Comparison of ENCODE assay signal across 8 mouse cellular contexts in genomic region chr3:61362821-61363160, GRCm38 (mm10). TPM values are rescaled to one million over a fixed set of nuclear protein-coding genes. Genes with fewer than 3 reads are reported as not detected.
DNase-seq lines count a peak whose midpoint lies in the region; ATAC-seq and TF ChIP-seq lines count a peak whose summit lies in the region.

No protein-coding gene starts in this region.

- ATAC-seq in liver, embryonic 13.5 days (ENCODE audit: low read depth), result no peak
- ATAC-seq in neural tube, embryonic 15.5 days (ENCODE audit: low FRiP score), result no peak

- H3K9me3 ChIP-seq in liver, embryonic 13.5 days (replicated peaks), result no peaks in the 10 kb centered on the region
- H3K9me3 ChIP-seq in neural tube, embryonic 15.5 days (replicated peaks), result no peaks in the 10 kb centered on the region

- H3K4me1 ChIP-seq in spleen, adult 2 months (ENCODE audit: control insufficient read depth, insufficient read depth, insufficient read length), result no peaks in the 10 kb centered on the region
- H3K4me1 ChIP-seq in liver, embryonic 13.5 days (replicated peaks), result peaks cover 44% of the 10 kb centered on the region
- H3K4me1 ChIP-seq in neural tube, embryonic 15.5 days, result peaks cover 27% of the 10 kb centered on the region

- peak overlapping the region; percentile 73 for H3K9ac ChIP-seq in liver, embryonic 13.5 days
- H3K9ac ChIP-seq in neural tube, embryonic 15.5 days (replicated peaks), result peak overlapping the region; percentile 60

- no peak for TF ChIP-seq POLR2A in spleen, adult 2 months (IDR thresholded peaks at IDR 0.05; ENCODE audit: low read depth, low read length)

- H3K4me3 ChIP-seq in spleen, adult 2 months (ENCODE audit: extremely low read depth, insufficient read depth, insufficient read length), result peak overlapping the region; percentile 74; the same call in 1 of the 2 replicates
- peak overlapping the region; percentile 81 for H3K4me3 ChIP-seq in liver, embryonic 13.5 days (replicated peaks)
- peak overlapping the region; percentile 92 for H3K4me3 ChIP-seq in neural tube, embryonic 15.5 days (replicated peaks)

- DNase-seq in adrenal gland, postnatal 25 days, result peak; percentile 12
- no peak for DNase-seq in adrenal gland, adult 8-10 months
- DNase-seq in spleen, adult 2 months (ENCODE audit: low read depth in 1 of 2, low spot score in 2 of 2), result no peak
- DNase-seq in spleen, postnatal 36 days (ENCODE audit: low spot score in 2 of 2), result no peak
- DNase-seq in liver, embryonic 13.5 days, result no peak
- no peak for DNase-seq in c-Kit-positive CD71-positive TER-119-positive erythroid progenitor cells, embryonic 14.5 days (ENCODE audit: low spot score)
- DNase-seq in cerebellum, postnatal 4 days (ENCODE audit: low spot score in 2 of 2), result no peak

- H3K27ac ChIP-seq in spleen, adult 2 months (ENCODE audit: insufficient read depth, low read length), result peak overlapping the region; percentile 34; the same call in 1 of the 2 replicates
- peak overlapping the region; percentile 41; the same call in 1 of the 2 replicates for H3K27ac ChIP-seq in liver, embryonic 13.5 days
- H3K27ac ChIP-seq in neural tube, embryonic 15.5 days (replicated peaks), result peak overlapping the region; percentile 89

- WGBS in spleen, adult 2 months, result 5% methylated on average over 9 of the region's 9 CpGs
- 6% methylated on average over 9 of the region's 9 CpGs for WGBS in liver, embryonic 13.5 days (ENCODE audit: insufficient replicate concordance)
- 3% methylated on average over 9 of the region's 9 CpGs for WGBS in neural tube, embryonic 15.5 days

- H3K36me3 ChIP-seq in spleen, adult 2 months (ENCODE audit: control insufficient read depth, insufficient read depth, low read length), result no peaks in the 10 kb centered on the region
- no peaks in the 10 kb centered on the region for H3K36me3 ChIP-seq in liver, embryonic 13.5 days
- H3K36me3 ChIP-seq in neural tube, embryonic 15.5 days, result no peaks in the 10 kb centered on the region

- no peaks in the 10 kb centered on the region for H3K27me3 ChIP-seq in spleen, adult 2 months (ENCODE audit: control insufficient read depth, insufficient read depth, low read length)
- H3K27me3 ChIP-seq in liver, embryonic 13.5 days, result no peaks in the 10 kb centered on the region
- no peaks in the 10 kb centered on the region for H3K27me3 ChIP-seq in neural tube, embryonic 15.5 days (replicated peaks)

- no peak for TF ChIP-seq CTCF in spleen, adult 2 months (IDR thresholded peaks at IDR 0.05; ENCODE audit: extremely low read depth, insufficient read depth, insufficient read length, insufficient replicate concordance)

- H3K4me2 ChIP-seq in liver, embryonic 13.5 days, result peak overlapping the region; percentile 98
- H3K4me2 ChIP-seq in neural tube, embryonic 15.5 days, result peak overlapping the region; percentile 96

RNA-seq across cellular contexts. Expression of gene Rap2b, which starts 1.4 kb away (rescaled TPM):
- 4.4 and 5.8 TPM in 2 replicates for total RNA-seq in adrenal gland, postnatal 25 days (2021)
- 1 to 10 TPM; 4.5 to 5.7 (median 4.8) TPM for total RNA-seq in adrenal gland, adult 8-10 months (2022)
- polyA plus RNA-seq in spleen, adult 2 months (2012; rRNA removed), result 6.4 and 7.5 TPM in 2 replicates
- polyA plus RNA-seq in liver, embryonic 13.5 days (2015; fragmentation: Nextera tagmentation; extraction: Ambion mirVana), result 3.5 and 4.3 TPM in 2 replicates
- 8.6 and 9.3 TPM in 2 replicates for polyA plus RNA-seq in neural tube, embryonic 15.5 days (2015; fragmentation: Nextera tagmentation; extraction: Ambion mirVana)

RNA-seq across cellular contexts. Expression of gene B430305J03Rik, which starts 3.0 kb away (rescaled TPM):
- 0.09 TPM in 1 of 2 replicates, not detected in the other for total RNA-seq in adrenal gland, postnatal 25 days (2021)
- total RNA-seq in adrenal gland, adult 8-10 months (2022), result under 1 TPM in 3 of 4 experiments, not detected in 1; 0.12 to 0.27 (median 0.17) TPM
- 0.68 and 0.92 TPM in 2 replicates for polyA plus RNA-seq in spleen, adult 2 months (2012; rRNA removed)
- not detected in 2 replicates for polyA plus RNA-seq in liver, embryonic 13.5 days (2015; fragmentation: Nextera tagmentation; extraction: Ambion mirVana)
- polyA plus RNA-seq in neural tube, embryonic 15.5 days (2015; fragmentation: Nextera tagmentation; extraction: Ambion mirVana), result not detected in 2 replicates

Comparison
In these comparisons a context has a peak if more than half of its experiments do, and no peak if none do; other contexts are left out.
1. H3K27ac ChIP-seq: peak in every context shown above with its lines; median percentile 89 in neural tube, embryonic 15.5 days; 41 in liver, embryonic 13.5 days; 34 in spleen, adult 2 months.